Mouse (Mus musculus): ENCODE results near the gene Tmem95.

- TF ChIP-seq CEBPB (IDR thresholded peaks at IDR 0.05; ENCODE audit: low read depth) (no peak), USF1 (IDR thresholded peaks at IDR 0.05; ENCODE audit: low read depth) (no peak), CTCF (IDR thresholded peaks at IDR 0.05; ENCODE audit: control insufficient read depth, insufficient read depth, insufficient read length) (no peak)
Observed at GRCm38 (mm10) chr11:69909174-69909573, 31.4 kb upstream of the Tmem95 start.
